Mouse (Mus musculus) liver, embryonic 11.5 days (tissue): Measurements from ENCODE around the gene Cpe. TPM values are rescaled to one million over a fixed set of nuclear protein-coding genes. Genes with fewer than 3 reads are reported as not detected.

ENCODE experiments used
- ATAC-seq: fragments of 200-750 bp; cut with Nextera tagmentation; replicated peaks from 2 replicates; pipeline ENCODE4 v1.8.0; 2017; ENCODE audit warnings: moderate number of reproducible peaks, mild to moderate bottlenecking, moderate TSS enrichment, moderate library complexity; ENCODE audit not compliant: low FRiP score
- DNase-seq: peaks from one replicate; pipeline ENCODE4 v3.0.0-alpha.2; 2017; ENCODE audit warnings: low spot score
- H3K27ac ChIP-seq: fragments of 300-500 bp; sonication (generic); 2 replicates; pipeline ENCODE4 v1.5.1; 2014; ENCODE audit warnings: mild to moderate bottlenecking, low read depth, low read length, control low read depth
- H3K27me3 ChIP-seq: fragments of 300-500 bp; sonication (generic); replicated peaks from 2 replicates; pipeline ENCODE4 v1.6.1; 2014; ENCODE audit warnings: low read length, mixed read lengths; ENCODE audit not compliant: control insufficient read depth, insufficient read depth
- H3K36me3 ChIP-seq: fragments of 300-500 bp; sonication (generic); 2 replicates; pipeline ENCODE4 v1.6.1; 2014; ENCODE audit warnings: mild to moderate bottlenecking, low read length, moderate library complexity, mixed read lengths; ENCODE audit not compliant: control insufficient read depth, insufficient read depth
- H3K4me1 ChIP-seq: fragments of 300-500 bp; sonication (generic); replicated peaks from 2 replicates; pipeline ENCODE4 v1.6.1; 2014; ENCODE audit warnings: low read length, mixed read lengths; ENCODE audit not compliant: control insufficient read depth, insufficient read depth
- H3K4me2 ChIP-seq: fragments of 300-500 bp; sonication (generic); 2 replicates; pipeline ENCODE4 v1.6.1; 2014; ENCODE audit warnings: mild to moderate bottlenecking, control low read depth, moderate library complexity
- H3K4me3 ChIP-seq: fragments of 300-500 bp; sonication (generic); 2 replicates; pipeline ENCODE4 v1.5.1; 2014; ENCODE audit warnings: low read depth, low read length, control low read depth
- H3K9ac ChIP-seq: fragments of 300-500 bp; sonication (generic); 2 replicates; pipeline ENCODE4 v1.6.1; 2014; ENCODE audit warnings: low read depth, low read length, control low read depth
- H3K9me3 ChIP-seq: fragments of 300-500 bp; sonication (generic); 2 replicates; pipeline ENCODE4 v1.6.1; 2016; ENCODE audit warnings: low read length, inconsistent platforms, mixed read lengths; ENCODE audit not compliant: control insufficient read depth
- WGBS: fragments of 180-500 bp; shearing (Covaris S2); extraction: QIAGEN DNeasy Blood & Tissue Kit; methylation state at CpG from one replicate; pipeline ENCODE4 v1.1.7; 2014; 5-methylcytosine and 5-hydroxymethylcytosine counted together
- polyA plus RNA-seq: library from polyadenylated mRNA; unstranded; fragments of >200 nt; fragmentation: Nextera tagmentation; extraction: Ambion mirVana; gene quantifications from 2 replicates; pipeline ENCODE4 v1.2.1, GENCODE M21; 2014

Gene Cpe
- polyA plus RNA-seq, 1 experiment from 2014 or later = 13.7 TPM

DNA sequence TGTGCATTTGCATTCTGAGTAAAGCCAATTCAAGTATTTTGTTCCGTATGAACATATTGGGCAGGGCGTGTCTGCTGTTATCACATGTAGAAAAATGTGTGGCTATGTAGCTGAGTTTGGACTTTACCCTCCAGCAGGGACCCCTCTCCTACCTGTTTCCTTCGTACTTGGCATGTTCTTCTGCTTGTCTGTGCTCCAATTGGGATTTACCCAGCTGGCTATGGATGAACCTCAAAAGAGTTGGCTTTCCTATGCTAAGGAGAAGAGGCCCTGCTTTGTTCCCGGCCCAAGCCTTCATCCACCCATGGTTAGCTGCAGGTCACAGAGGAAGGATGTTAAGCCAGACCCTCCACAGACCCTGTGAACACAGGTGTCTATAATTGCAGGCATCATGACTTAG lies 44.8 kb downstream of the Cpe start:
- no peak for ATAC-seq
- no peak overlapping the region for H3K27ac ChIP-seq
- no peaks in the 10 kb centered on the region for H3K36me3 ChIP-seq
- H3K9ac ChIP-seq = no peak overlapping the region
- no peak overlapping the region for H3K4me3 ChIP-seq
- H3K27me3 ChIP-seq = no peaks in the 10 kb centered on the region
- DNase-seq = no peak
- WGBS = 79% methylated on average over 4 of the region's 4 CpGs
- H3K4me2 ChIP-seq = no peak overlapping the region
- no peaks in the 10 kb centered on the region for H3K4me1 ChIP-seq
- H3K9me3 ChIP-seq = no peaks in the 10 kb centered on the region

DNA sequence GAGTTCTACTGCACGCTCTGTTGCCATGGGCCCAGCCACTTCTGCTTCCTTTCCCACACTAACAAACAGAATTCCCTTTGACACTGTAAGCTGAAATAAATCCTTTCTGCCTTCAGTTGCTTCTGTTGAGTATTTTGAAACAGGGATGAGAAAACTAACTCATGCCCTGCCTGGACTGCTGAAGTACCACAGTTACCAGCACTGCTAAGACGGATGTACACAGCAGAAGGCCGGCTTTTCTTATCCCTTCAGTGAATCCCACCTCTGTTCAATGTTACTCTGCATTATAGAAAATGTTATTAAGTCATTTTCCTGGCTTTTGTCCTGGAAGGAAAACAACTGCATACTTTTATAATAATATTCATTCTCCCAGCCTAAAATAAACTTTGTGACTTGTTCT lies 45.7 kb downstream of the Cpe start:
- no peak overlapping the region for H3K4me3 ChIP-seq
- ATAC-seq = no peak
- H3K27me3 ChIP-seq = no peaks in the 10 kb centered on the region
- WGBS = 84% methylated on average over 3 of the region's 3 CpGs
- H3K36me3 ChIP-seq = no peaks in the 10 kb centered on the region
- H3K4me2 ChIP-seq = no peak overlapping the region
- DNase-seq = no peak
- no peaks in the 10 kb centered on the region for H3K9me3 ChIP-seq
- no peak overlapping the region for H3K27ac ChIP-seq
- no peak overlapping the region for H3K9ac ChIP-seq
- no peaks in the 10 kb centered on the region for H3K4me1 ChIP-seq

DNA sequence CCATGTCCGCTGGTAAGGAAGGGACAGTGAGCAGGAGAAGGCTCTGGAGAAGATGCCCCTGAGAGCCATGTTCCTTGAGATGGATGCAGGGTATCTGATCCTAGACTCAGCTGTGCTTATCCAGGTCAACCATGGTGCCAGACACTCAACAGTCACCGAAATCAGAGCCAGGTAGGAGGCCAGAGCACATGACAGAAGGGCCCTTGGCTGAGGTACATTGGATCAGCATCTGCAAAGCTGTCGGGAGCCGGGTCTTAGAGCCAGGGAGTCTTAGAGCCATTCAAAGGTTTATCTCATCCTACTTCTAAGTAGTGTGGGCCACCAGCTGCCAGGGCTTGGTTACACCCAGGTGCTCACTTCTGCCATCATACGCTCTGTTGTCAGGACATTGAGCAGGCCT lies 46.4 kb downstream of the Cpe start:
- Histone ChIP-seq H3K4me2 (no peak overlapping the region), H3K9me3 (no peaks in the 10 kb centered on the region), H3K4me3 (no peak overlapping the region), H3K36me3 (no peaks in the 10 kb centered on the region), H3K27ac (no peak overlapping the region), H3K9ac (no peak overlapping the region), H3K4me1 (no peaks in the 10 kb centered on the region), H3K27me3 (no peaks in the 10 kb centered on the region)
- ATAC-seq (no peak), DNase-seq (no peak)
- 83% methylated on average over 5 of the region's 5 CpGs for WGBS

DNA sequence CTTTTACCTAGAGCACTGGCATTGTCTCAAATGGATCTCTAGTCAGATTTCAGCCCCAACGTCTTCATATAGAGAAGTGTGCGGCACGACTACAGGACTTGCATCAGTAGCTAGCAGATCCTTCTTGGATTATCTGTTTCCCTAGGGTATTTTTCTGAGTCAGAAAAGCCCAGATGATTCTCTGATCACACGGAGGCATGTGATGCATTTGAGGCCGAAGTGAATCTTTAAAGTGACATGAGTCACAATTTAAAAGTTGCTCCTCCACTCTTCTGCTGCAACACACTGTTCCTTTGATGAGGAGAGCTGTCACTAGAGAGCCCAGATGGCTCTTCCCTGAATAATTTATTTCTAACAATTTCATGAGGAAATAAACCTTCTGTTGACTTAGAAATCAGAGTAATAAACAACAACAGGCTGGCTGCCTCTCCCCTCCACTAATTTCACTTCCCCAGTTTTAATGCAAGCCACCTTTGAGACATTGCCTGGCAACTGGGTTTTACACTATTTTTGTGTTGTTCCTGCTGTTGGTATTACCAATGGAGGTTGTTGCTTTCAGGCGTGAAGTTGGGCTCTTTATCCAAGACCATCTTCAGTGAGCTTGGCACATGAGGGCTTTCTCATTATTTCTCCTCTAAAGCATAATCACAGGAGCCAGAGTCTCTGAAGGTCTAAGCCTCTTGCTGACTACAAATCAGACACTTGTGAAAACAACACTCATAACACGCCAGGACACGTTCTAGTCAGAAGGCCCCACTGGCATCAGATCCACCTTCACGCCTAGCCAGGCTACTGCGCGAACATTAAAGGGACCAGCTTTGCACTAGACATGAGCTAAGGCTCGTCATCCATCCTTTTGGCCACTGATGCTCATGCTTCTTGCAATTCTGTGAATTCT lies 48.5 kb downstream of the Cpe start:
- DNase-seq (no peak), ATAC-seq (no peak)
- H3K4me3 ChIP-seq = no peak overlapping the region
- no peaks in the 10 kb centered on the region for H3K9me3 ChIP-seq
- WGBS = 80% methylated on average over 12 of the region's 12 CpGs
- H3K27me3 ChIP-seq = no peaks in the 10 kb centered on the region
- no peaks in the 10 kb centered on the region for H3K4me1 ChIP-seq
- no peak overlapping the region for H3K9ac ChIP-seq
- no peak overlapping the region for H3K27ac ChIP-seq
- no peak overlapping the region for H3K4me2 ChIP-seq
- no peaks in the 10 kb centered on the region for H3K36me3 ChIP-seq

DNA sequence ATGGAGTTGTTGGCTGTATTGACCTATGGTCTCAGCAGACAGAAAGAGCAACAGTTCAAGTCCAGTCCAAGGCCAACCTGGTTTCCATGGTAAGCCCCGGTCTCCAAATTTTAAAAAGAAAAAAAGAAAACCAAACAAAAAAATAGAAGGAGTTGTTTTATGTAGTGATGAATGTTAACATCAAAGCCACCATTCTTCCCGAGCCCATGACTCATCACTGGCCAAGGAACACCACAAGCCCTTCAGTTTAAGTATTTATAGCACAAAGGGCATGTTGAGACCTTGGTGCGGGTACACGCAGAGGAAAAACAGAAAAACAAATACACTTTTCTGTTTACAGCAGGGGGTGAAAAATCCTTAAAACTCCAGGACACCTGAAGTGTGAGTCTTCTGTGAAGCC lies 49.5 kb downstream of the Cpe start:
- Histone ChIP-seq H3K36me3 (no peaks in the 10 kb centered on the region), H3K27ac (no peak overlapping the region), H3K9ac (no peak overlapping the region), H3K27me3 (no peaks in the 10 kb centered on the region), H3K9me3 (no peaks in the 10 kb centered on the region), H3K4me1 (no peaks in the 10 kb centered on the region), H3K4me3 (no peak overlapping the region), H3K4me2 (no peak overlapping the region)
- WGBS = 71% methylated on average over 4 of the region's 4 CpGs
- ATAC-seq (no peak), DNase-seq (no peak)

DNA sequence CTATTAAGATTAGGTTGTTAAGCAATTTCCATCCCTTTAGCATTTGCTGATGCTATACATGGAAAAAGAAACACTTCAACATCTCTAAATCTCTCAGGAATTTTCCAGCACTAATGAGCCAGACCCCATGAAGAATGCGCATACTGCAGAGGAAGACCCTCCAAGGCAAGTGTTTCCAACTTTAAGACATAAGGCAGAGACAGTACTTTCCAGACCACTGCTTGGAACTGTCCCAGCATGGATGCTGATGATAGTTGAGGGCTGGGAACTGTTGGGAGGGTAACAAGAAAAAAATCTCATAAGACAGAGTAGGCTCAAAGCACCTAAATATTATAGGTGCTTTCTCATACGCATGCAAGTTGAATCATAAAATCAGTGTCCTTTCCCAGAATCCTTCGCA lies 50.1 kb downstream of the Cpe start:
- Histone ChIP-seq H3K9me3 (no peaks in the 10 kb centered on the region), H3K27me3 (no peaks in the 10 kb centered on the region), H3K9ac (no peak overlapping the region), H3K4me2 (no peak overlapping the region), H3K36me3 (no peaks in the 10 kb centered on the region), H3K4me3 (no peak overlapping the region), H3K27ac (no peak overlapping the region), H3K4me1 (no peaks in the 10 kb centered on the region)
- ATAC-seq = no peak
- DNase-seq = no peak
- WGBS = 88% methylated on average over 3 of the region's 3 CpGs

DNA sequence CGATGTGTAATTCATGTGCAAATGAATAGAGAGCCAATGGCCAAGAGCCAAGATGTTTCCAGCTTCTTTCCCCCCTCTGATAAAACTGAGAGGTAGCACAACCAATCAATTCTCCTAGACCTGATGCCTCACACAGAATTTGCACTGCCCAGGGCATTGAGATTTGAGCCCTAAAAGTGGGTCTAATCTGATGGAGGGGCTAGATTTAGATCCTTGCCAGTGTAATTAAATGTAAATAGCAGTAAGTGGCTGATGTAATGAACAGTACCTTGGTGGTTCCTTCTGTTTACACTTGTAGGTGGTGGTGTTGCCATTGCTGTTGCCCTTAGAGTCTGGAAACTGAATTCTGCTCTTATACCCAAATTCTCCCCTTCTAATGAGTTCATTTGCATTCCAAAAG lies 52.3 kb downstream of the Cpe start:
- DNase-seq (no peak), ATAC-seq (no peak)
- no peak overlapping the region for H3K4me2 ChIP-seq
- no peaks in the 10 kb centered on the region for H3K27me3 ChIP-seq
- no peaks in the 10 kb centered on the region for H3K9me3 ChIP-seq
- no peak overlapping the region for H3K4me3 ChIP-seq
- 80% methylated on average over 1 of the region's 1 CpGs for WGBS
- no peak overlapping the region for H3K9ac ChIP-seq
- no peak overlapping the region for H3K27ac ChIP-seq
- no peaks in the 10 kb centered on the region for H3K36me3 ChIP-seq
- H3K4me1 ChIP-seq = no peaks in the 10 kb centered on the region

DNA sequence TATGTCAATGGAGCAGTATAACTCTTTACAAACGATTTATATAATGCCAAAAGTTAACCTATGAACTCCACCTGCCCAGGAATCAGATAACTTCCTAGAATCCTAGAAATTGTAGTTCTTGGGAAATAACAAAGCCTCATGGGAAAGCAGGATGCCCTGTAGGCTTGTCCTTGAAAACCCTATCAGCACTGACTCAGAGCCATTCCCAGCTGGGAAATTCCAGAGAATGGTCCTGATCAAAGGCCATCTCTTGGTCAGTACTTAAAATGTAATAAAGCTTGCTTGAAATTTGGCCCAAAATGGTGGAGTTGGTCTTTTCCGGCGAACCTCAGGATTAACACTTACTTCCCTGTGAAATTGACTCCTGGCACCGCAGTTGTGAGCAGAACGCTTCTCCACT lies 53.2 kb downstream of the Cpe start:
- no peaks in the 10 kb centered on the region for H3K9me3 ChIP-seq
- WGBS = 88% methylated on average over 5 of the region's 5 CpGs
- no peaks in the 10 kb centered on the region for H3K4me1 ChIP-seq
- no peak overlapping the region for H3K4me3 ChIP-seq
- H3K27me3 ChIP-seq = no peaks in the 10 kb centered on the region
- DNase-seq (no peak), ATAC-seq (no peak)
- H3K9ac ChIP-seq = no peak overlapping the region
- H3K36me3 ChIP-seq = no peaks in the 10 kb centered on the region
- no peak overlapping the region for H3K4me2 ChIP-seq
- no peak overlapping the region for H3K27ac ChIP-seq

DNA sequence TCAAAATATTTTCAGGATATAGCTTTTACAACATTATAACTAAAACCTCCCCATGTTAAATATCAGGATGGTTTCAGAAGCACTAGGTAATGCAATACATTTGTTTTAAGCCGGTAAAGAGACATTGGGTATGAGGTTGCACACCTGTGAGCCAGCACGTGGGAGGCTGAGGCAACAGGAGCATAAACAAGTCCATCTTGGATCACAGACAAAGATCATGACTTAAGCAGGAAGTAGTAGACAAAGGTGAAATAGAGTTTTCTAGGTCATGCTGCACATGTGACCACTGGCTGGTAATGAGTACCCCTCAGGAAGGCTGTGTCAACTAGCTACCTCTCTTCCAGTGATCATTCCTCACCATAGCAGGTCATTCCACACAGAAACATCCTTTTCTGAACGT lies 58.0 kb downstream of the Cpe start:
- Histone ChIP-seq H3K9me3 (no peaks in the 10 kb centered on the region), H3K4me1 (no peaks in the 10 kb centered on the region), H3K4me2 (no peak overlapping the region), H3K27me3 (no peaks in the 10 kb centered on the region), H3K27ac (no peak overlapping the region), H3K9ac (no peak overlapping the region), H3K4me3 (no peak overlapping the region), H3K36me3 (no peaks in the 10 kb centered on the region)
- ATAC-seq (no peak), DNase-seq (no peak)
- 66% methylated on average over 3 of the region's 3 CpGs for WGBS
